Mouse (Mus musculus) spleen, adult 18-20 months (tissue): ENCODE results near the gene E2f6.

Source experiments
- DNase-seq, 2 experiments: peaks; one replicate each; pipeline ENCODE4 v3.0.0; 2022; ENCODE audit warnings: mixed read lengths in 2 of 2

E2f6 gene

GRCm38 (mm10) chr12:16810525-16811431 is at the start of gene E2f6:
TSS of gene E2f6 (plus strand) at chr12:16810963.
- DNase-seq, result peak; percentile 65 to 79

DNA sequence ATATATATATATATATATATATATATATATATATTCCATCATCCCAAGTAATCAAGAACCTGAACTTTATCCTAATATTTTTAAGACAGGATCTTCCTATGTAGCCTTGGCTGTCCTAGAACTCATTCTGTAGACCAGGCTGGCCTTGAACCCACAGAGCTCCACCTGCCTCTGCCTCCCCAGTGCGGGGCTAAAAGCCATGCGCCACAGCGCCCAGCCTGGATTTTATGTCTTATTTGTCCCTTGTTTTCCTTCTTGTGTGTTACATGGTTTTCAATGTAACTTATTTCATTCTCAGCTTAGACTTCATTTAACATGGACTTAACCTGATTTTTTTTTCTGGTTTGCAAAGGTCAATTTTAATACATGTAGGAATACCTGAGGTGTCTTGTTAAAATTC is 49.3 kb upstream of the E2f6 start:
- no peak for DNase-seq

DNA sequence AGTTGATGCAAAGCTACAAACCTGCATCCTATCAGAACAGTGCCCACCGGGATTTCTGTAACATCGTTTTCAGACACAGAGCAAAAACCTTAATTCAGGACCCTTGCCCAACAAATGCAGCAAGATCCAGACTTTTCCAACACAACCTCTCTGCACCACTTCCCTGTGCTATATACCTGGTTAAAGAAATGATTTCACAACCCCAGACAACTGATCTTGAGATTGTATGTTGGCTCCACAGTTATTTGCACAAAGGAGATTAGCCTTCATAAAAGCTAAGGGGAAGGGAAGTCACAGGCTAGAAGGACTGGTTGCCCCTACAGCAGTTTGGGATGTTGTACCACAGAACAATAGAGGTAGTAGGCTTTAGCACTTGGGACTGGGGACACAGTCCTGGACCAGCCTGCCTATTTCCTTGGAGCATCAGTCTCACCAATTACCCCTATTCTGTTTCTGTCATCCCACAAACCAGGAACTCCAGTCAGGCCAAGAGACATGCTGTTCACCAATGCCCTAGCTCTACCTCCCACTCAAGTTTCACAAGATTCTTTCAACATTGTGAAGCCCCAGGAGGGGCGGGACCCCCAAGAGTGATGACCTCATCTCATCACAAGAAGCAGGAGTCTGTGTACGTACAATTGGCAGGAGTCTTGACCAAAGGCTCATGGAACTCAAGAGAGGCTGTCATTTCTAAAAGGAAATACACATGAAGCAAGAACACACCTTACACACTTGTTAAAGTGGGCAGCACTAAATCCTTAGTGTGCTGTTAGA is 46.9 kb upstream of the E2f6 start:
- DNase-seq, result no peak

DNA sequence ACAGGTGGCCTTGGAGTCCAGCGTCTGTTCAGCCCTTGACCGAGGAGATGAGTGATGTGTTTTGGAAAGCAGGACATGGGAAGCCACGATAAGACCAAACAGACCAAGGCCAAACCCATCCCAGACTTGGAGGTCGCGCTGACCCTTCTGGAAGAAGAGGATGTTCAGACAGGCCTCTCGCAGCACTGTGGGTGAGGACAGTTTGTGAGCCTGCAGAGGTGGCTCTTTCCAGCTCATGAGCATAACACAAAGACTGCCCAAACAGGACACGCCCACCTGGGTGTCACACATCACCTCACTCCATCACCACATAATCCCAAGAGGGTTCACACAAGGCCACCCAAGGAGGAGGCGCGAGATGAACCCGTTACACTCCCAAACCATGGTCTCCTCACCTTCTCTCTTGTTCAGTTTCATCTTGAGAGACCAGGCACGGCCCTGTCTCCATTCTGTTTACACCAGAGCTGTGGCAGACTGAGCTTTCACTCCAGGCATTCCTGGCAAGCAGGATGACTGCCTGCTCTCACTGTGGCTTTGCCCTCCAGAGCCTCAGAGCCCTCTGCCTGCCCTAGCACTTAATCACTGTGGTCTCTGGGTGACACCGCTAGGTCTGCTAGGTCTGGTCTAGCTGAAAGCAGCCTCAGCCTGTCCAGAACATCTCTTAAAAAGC is 45.9 kb upstream of the E2f6 start:
- DNase-seq, result no peak

DNA sequence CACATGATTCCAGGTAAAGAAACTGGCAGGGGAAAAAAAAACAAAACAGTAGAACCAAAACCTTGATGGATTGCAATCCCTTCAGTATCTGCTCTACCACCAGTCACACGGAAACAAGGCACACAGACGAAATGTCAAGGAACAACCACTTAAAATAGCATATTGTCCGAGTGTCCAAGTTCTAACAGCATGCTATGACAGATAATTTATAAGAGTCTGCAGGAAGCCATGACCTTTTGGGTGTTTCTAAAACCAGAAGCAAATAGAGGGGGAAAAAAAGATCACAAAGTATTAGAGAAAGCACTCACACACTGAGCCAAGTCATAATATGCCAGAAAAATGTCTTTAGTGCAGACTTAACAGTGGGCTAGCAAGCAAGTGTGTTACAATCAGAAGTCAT is 42.5 kb upstream of the E2f6 start:
- DNase-seq, result no peak

DNA sequence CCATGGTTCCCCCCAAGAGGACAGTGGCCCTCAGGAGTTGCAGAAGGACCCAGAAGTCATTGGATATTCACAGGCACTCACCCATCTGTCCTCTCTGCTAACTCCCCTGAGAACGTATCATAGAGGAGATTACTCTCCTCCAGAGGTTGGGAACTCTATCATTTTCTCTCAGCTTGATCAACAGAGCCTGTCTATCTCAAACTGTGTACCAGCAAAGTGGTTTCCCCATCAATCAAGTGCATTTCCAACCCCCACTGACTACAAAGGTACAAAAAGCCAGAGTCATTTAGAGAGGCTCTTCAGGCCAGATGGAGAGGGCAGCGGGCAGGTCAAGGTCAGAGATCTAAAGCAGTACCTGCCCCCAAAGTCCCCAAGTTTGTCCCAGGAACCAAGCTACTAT is 42.1 kb upstream of the E2f6 start:
- no peak for DNase-seq

- no peak for DNase-seq
Measured at GRCm38 (mm10) chr12:16769601-16770165, 41.1 kb upstream of the E2f6 start.

DNA sequence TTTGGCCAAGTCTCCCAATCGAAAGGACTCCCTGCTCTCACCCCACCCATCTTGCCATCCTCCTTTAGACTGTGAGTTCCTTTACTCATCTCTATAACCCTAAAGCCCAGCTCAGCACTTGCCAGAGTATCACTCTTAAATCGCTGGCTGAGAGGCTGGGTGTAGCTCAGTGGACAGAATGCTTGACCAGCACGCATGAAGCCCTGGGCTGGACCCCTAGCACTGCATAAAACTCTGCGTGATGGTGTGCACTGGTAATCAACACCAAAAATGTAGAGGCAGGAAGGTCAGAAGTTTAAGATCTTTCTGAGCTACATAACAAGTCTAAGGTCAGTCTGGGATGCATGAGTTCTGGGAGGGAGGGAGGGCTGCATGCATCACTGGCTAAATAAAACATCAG is 36.2 kb upstream of the E2f6 start:
- no peak for DNase-seq

DNA sequence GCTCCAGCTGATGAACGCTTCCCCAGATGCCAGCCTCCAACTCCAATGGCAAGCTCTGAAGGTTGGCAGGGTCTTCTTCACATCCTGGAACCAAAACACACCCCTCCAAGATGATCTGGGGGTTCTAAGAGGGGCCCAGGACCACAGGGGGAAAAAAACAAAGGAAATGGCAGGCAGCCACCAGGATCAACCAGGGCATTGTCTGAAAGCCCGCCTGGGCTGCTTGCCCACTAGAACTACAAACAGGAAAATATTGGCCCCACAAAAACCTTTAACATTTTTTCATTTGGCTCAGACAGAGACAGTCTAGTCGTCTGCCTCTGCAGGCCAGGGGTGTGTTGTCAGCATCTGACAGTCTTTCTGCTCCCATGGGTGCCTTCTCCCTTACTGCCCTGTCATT is 35.4 kb upstream of the E2f6 start:
- no peak for DNase-seq

GRCm38 (mm10) chr12:16778523-16778922 is 32.2 kb upstream of the E2f6 start:
- no peak for DNase-seq

GRCm38 (mm10) chr12:16779165-16779564 is 31.6 kb upstream of the E2f6 start:
- no peak for DNase-seq

DNA sequence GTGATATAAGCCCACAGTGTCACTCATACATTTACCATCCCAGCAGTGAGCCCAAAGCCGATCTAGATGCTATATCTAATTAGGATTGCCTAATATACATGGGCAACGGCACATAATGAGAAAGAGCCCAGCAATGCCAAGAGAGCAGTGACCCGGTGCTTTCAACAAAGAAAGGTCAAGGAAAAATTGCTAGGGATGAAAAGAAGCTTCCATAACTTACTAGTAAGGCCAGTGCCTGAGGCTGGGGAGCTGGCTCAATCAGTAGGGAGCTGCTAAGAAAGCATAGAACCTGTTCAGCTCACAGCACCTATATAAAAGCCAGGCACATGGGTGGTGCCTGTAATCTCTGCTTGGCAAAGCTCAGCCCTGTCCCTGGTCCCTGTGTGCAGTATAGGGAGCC is 30.4 kb upstream of the E2f6 start:
- DNase-seq, result no peak

- no peak for DNase-seq
Measured at GRCm38 (mm10) chr12:16781034-16781746, 29.6 kb upstream of the E2f6 start.

DNA sequence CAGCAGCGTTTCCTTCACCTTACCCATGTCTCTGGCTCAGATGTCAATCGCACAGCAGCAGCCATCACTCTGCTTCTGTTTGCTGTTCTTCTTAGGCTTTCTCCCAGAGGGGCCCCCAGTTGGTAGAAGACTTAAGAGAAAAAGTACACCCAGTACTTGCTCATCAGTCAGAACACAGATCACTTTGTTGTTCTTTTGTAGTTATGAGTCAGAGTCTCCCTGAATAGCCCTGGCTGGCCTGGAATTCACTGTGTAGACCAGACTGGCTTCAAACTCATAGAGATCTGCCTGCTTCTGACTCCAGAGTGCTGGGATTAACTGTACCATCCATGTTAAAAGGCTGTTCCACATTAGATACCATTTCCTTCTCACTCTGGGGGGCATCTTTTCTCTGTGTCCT is 22.2 kb upstream of the E2f6 start:
- no peak for DNase-seq

GRCm38 (mm10) chr12:16789199-16789598 is 21.6 kb upstream of the E2f6 start:
- DNase-seq, result no peak

- no peak for DNase-seq
Measured at GRCm38 (mm10) chr12:16789756-16790155, 21.0 kb upstream of the E2f6 start.

DNA sequence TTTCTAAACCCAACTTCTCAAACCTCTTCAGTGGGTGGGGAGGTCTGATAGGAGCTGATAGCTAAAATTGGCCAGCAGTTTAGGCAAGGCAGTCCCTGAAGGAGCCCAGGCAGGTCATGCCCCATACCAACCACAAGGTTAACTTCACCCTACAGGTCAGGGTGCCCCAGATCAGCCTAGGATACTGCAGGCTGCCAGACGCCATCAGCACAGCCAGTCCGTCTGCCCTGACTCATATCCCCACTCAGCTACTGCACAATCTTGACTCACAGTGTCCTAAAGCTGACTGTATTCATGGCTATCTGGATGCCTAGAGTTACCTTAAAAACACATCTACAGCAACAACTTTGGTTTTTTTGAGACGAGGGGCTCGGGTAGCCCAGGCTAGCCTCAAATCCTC is 20.3 kb upstream of the E2f6 start:
- no peak for DNase-seq

GRCm38 (mm10) chr12:16793371-16793770 is 17.4 kb upstream of the E2f6 start:
- no peak for DNase-seq

DNA sequence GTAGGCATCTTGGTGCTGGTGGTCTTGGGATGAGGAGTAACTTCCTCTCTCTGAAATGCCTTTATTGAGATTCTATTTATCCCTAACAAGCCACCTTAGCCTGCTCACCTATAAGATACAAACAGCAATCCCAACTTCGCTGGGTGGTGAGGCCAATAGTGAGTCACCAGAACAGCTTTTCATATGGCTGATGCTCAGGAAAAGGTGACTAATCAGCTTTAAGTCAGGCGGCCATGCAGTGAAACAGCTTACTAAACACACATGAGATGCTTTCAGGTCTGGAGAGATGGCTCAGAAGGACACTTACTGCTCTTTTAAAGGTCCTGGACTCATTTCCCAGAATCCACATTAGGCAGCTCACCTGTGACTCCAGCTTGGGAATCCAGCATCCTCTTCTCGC is 15.0 kb upstream of the E2f6 start:
- no peak for DNase-seq

DNA sequence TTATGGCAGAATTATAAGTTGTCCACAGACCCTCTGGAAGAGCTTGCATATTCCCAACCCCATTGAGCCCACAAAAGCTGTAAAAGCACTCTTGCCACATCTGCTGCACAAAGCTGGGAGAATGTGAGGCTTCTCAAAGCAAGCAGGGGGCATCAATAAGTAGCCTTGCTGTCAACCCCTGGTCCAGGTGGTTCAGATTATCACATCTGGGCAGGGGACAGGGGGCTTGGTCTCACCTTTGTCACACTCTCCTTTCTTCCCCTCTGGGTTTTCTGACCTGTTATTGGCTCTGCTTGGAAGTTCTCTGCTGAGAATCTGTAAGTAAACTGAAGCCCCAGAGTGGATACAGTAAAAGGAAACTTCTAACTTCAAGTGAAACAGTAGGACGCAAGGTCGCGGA is 11.9 kb upstream of the E2f6 start:
- no peak for DNase-seq

- DNase-seq, result no peak
Measured at GRCm38 (mm10) chr12:16799928-16800258, 10.9 kb upstream of the E2f6 start.

GRCm38 (mm10) chr12:16800259-16800958 is 10.4 kb upstream of the E2f6 start, which contains the start of gene Greb1:
TSS of gene Greb1 (minus strand) at chr12:16800886.
- no peak for DNase-seq
